Mouse (Mus musculus): ENCODE results near the gene Otud7b. TPM values are rescaled to one million over a fixed set of nuclear protein-coding genes. Genes with fewer than 3 reads are reported as not detected.

The Otud7b gene
- polyA plus RNA-seq, 1 experiment from 2014 or later: 11.6 TPM

DNA sequence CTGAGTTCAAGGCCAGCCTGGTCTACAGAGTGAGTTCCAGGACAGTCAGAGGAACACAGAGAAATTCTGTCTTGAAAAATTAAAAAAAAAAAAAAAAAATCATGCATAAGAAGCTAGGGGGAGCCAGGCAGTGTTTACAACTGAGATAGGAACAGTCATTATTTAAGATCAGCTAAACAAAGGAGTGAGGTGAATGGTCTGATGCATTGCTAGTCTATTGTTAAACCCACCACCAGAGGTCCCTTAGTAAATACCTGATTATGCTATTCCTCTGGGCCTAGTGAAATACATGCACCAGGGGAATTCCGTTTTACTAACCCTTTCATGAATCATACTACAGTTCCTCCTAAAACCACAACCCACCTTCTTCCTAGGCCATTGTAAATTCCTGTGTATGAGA, 34.8 kb upstream of the Otud7b start:
- Histone ChIP-seq H3K36me3 (no peaks in the 10 kb centered on the region), H3K4me1 (no peaks in the 10 kb centered on the region), H3K9me3 (no peaks in the 10 kb centered on the region), H3K4me3 (no peak overlapping the region), H3K27me3 (replicated peaks) (no peaks in the 10 kb centered on the region), H3K4me2 (replicated peaks) (no peak overlapping the region), H3K27ac (no peak overlapping the region), H3K9ac (no peak overlapping the region)
- WGBS: 49% methylated on average over 1 of the region's 1 CpGs
- ATAC-seq (ENCODE audit: low FRiP score, low read depth): no peak

DNA sequence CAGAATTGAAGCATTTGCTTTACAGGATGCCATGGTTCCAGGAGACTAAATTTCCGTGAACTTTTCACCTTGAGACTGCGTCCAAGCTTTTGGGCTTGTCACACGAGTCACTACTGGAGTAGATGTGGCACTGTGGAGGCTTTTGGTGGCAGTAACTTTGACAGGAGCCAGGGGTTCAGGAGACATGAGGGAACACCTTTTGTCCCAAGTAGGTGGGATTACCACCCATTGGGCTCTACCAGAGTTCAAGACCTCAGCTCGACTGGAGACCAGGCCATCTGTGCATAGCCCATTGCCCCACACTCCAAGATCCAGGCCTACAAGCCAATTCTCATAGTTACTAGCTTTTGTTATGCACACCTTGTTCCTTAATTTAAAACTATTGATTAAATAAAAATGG, 34.1 kb upstream of the Otud7b start:
- H3K9ac ChIP-seq: no peak overlapping the region
- H3K27me3 ChIP-seq (replicated peaks): no peaks in the 10 kb centered on the region
- H3K4me1 ChIP-seq: no peaks in the 10 kb centered on the region
- ATAC-seq (ENCODE audit: low FRiP score, low read depth): no peak
- no peak overlapping the region for H3K4me2 ChIP-seq (replicated peaks)
- H3K9me3 ChIP-seq: no peaks in the 10 kb centered on the region
- H3K27ac ChIP-seq: no peak overlapping the region
- H3K4me3 ChIP-seq: no peak overlapping the region
- WGBS: 84% methylated on average over 4 of the region's 4 CpGs
- no peaks in the 10 kb centered on the region for H3K36me3 ChIP-seq

DNA sequence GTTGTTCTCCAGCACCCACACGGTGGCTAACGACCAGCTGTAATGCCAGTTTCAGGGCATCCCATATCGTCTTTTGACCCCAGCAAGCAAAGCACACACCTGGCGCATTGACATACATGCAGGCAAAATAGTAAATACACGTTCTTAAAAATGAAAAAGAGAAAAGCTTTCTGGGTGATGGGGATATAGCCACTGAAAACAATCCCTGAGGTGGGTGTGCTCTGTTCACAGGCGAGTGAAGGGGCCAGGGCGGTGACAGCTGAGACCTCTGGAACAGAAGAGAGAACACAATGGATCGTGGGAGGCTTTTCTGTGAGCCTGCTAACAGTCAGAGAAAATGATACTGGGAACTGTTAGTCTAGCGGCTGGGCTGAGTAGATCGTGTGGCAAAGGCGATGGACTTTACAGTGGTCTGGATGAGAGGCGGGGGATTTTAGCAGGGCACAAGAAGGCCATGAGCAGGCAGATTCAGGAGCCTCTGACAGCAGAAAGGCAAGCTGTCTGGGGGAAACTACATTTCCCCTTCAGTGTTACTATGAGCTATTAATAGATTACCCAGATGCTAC, 31.3 kb upstream of the Otud7b start:
- no peak overlapping the region for H3K9ac ChIP-seq
- H3K36me3 ChIP-seq: no peaks in the 10 kb centered on the region
- no peak overlapping the region for H3K4me2 ChIP-seq (replicated peaks)
- H3K27ac ChIP-seq: no peak overlapping the region
- no peak overlapping the region for H3K4me3 ChIP-seq
- H3K27me3 ChIP-seq (replicated peaks): no peaks in the 10 kb centered on the region
- H3K4me1 ChIP-seq: no peaks in the 10 kb centered on the region
- WGBS: 74% methylated on average over 12 of the region's 12 CpGs
- H3K9me3 ChIP-seq: no peaks in the 10 kb centered on the region
- ATAC-seq (ENCODE audit: low FRiP score, low read depth): no peak

DNA sequence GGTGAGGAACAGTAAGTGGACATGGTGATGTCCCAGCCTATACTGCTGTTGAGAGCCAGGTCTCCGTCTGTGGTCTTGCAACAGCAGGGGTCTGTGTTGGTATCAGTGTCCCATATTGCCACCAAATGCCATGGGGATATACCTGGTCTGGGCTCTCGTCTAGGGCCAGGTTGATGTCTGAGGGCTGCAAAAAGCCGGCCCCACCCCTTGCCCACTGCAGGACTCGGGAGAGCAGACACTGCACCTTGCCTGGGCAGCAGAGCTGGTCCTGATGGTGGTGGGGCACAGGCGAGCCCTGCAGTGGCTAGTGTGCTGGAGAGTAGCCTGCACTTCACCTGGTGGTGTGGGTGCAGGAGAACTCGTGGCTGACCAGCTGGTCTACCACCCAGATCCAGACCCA, 26.3 kb upstream of the Otud7b start:
- no peak overlapping the region for H3K9ac ChIP-seq
- H3K27me3 ChIP-seq (replicated peaks): no peaks in the 10 kb centered on the region
- ATAC-seq (ENCODE audit: low FRiP score, low read depth): no peak
- H3K4me1 ChIP-seq: no peaks in the 10 kb centered on the region
- H3K27ac ChIP-seq: no peak overlapping the region
- no peak overlapping the region for H3K4me3 ChIP-seq
- 77% methylated on average over 6 of the region's 6 CpGs for WGBS
- no peak overlapping the region for H3K4me2 ChIP-seq (replicated peaks)
- no peaks in the 10 kb centered on the region for H3K9me3 ChIP-seq
- H3K36me3 ChIP-seq: no peaks in the 10 kb centered on the region

DNA sequence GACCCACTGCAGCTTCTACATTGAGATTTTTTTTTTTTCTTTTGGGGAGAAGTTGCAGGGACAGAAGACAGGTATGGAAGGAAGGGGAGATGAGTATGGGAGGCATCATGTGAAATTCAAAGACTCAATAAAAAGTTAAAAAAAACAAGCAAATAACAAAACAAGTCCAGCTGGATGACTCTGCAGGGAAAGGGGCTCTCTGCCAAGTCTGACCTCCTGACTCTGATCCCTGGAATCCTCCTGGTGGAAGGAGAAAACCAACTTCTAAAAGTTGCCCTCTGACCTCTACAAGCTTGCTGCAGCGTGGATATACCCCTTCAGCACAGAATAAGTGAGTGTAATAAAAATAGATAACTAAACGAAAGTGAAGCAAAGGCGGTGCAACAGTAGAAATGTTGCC, 25.6 kb upstream of the Otud7b start:
- whole genome bisulfite sequencing: 60% methylated on average over 3 of the region's 3 CpGs
- no peak overlapping the region for H3K4me2 ChIP-seq (replicated peaks)
- H3K9ac ChIP-seq: no peak overlapping the region
- no peaks in the 10 kb centered on the region for H3K9me3 ChIP-seq
- no peaks in the 10 kb centered on the region for H3K27me3 ChIP-seq (replicated peaks)
- no peak overlapping the region for H3K27ac ChIP-seq
- no peak overlapping the region for H3K4me3 ChIP-seq
- no peaks in the 10 kb centered on the region for H3K36me3 ChIP-seq
- ATAC-seq (ENCODE audit: low FRiP score, low read depth): no peak
- no peaks in the 10 kb centered on the region for H3K4me1 ChIP-seq

DNA sequence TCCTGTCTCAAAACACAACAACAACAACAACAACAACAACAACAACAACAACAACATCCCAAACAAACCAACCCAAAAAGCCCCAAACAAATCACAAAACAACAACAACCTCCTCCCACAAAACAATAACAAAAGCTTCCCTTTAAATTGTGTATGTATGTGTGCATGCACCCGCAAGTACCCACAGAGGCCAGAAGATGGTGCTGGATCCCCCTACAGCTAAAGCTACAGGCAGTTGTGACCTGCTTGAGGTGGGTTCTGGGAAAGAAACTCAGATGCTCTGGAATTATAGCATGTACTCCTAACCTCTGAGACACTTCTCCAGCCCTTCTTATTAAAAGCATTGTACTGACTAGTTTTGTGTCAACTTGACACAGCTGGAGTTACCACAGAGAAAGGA, 23.3 kb upstream of the Otud7b start:
- Histone ChIP-seq H3K4me3 (no peak overlapping the region), H3K27me3 (replicated peaks) (no peaks in the 10 kb centered on the region), H3K9ac (no peak overlapping the region), H3K27ac (no peak overlapping the region), H3K36me3 (no peaks in the 10 kb centered on the region), H3K4me2 (replicated peaks) (no peak overlapping the region), H3K4me1 (no peaks in the 10 kb centered on the region), H3K9me3 (no peaks in the 10 kb centered on the region)
- WGBS: 74% methylated on average over 1 of the region's 1 CpGs
- ATAC-seq (ENCODE audit: low FRiP score, low read depth): no peak

DNA sequence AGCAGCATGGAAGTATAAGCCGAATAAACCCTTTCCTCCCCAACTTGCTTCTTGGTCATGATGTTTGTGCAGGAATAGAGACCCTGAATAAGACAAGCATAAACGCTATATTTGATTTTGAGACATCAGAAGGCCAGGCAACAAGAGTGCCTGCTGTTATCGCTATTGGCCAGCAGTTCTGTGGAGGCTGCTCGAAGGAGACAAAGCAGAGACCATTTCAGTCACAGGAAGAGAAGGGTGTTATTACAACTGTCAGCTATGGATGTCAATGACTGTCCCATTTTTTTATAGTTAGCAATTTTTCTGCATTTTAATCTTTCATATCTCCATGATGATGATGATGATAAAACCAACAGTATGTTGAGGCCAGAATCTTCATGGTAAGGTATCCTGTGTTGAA, 22.7 kb upstream of the Otud7b start:
- Histone ChIP-seq H3K4me2 (replicated peaks) (no peak overlapping the region), H3K9me3 (no peaks in the 10 kb centered on the region), H3K27me3 (replicated peaks) (no peaks in the 10 kb centered on the region), H3K27ac (no peak overlapping the region), H3K9ac (no peak overlapping the region), H3K4me1 (no peaks in the 10 kb centered on the region), H3K36me3 (no peaks in the 10 kb centered on the region), H3K4me3 (no peak overlapping the region)
- WGBS: 94% methylated on average over 4 of the region's 4 CpGs
- no peak for ATAC-seq (ENCODE audit: low FRiP score, low read depth)

DNA sequence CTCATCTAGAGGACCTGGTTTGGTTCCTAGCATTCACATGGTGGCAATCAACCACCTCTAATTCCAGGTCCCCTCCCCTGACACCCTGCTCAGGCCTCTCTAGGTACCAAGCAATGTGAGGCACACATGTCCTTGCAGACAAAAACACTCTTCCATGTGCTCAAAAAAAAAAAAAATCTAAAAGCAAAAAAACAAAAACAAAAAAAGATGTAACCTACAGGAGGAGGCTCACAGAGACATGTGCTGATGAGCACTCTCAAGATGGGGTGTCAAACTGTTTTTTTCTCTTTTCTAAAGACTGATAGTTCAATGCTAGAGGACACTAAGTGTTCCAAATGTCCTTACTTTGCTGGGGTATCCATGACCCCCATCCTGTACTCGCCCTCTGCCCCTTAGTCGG, 22.2 kb upstream of the Otud7b start:
- H3K27ac ChIP-seq: no peak overlapping the region
- H3K9me3 ChIP-seq: no peaks in the 10 kb centered on the region
- no peak for ATAC-seq (ENCODE audit: low FRiP score, low read depth)
- H3K4me2 ChIP-seq (replicated peaks): no peak overlapping the region
- no peaks in the 10 kb centered on the region for H3K27me3 ChIP-seq (replicated peaks)
- no peaks in the 10 kb centered on the region for H3K36me3 ChIP-seq
- H3K9ac ChIP-seq: no peak overlapping the region
- H3K4me3 ChIP-seq: no peak overlapping the region
- 88% methylated on average over 2 of the region's 2 CpGs for WGBS
- no peaks in the 10 kb centered on the region for H3K4me1 ChIP-seq

DNA sequence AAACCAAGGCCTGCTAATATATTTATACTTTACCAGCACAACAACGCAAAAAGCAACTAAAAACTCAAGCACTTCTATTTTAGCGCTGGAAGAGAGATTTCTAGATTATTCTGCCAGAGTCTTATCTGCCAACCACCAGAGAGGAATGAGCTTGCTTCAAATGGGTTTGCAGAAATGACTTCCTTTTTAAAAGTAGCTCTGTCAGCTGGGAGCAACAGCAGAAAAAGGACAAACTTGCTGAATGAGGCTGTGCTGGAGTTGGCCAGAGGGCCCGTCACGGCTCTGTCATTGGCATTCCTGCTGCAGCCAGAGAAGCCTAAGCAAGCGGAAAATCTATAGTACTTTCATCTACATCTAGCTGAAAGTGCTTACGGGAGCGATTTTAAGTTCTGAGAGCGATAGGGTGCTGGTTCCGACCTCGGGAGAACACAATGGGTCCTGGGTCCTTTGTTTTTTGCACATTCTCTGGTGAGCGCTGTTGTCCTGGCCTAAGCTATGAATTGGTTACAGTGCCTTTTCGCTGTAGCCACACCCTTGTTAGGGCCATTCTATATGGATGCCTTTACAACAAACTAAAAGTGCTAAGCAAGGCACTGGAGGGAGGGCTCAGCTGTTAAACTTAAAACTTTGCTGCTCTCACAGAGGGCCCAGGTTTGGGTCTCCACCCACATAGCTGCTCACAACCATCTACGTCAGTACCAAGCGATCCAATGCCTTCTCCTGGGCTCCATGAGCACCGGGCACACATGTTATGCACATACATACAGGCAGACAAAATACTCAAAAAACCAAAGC, 21.4 kb upstream of the Otud7b start:
- Histone ChIP-seq H3K36me3 (no peaks in the 10 kb centered on the region), H3K9ac (no peak overlapping the region), H3K27me3 (replicated peaks) (no peaks in the 10 kb centered on the region), H3K9me3 (no peaks in the 10 kb centered on the region), H3K4me2 (replicated peaks) (no peak overlapping the region), H3K4me3 (no peak overlapping the region), H3K27ac (no peak overlapping the region), H3K4me1 (no peaks in the 10 kb centered on the region)
- no peak for ATAC-seq (ENCODE audit: low FRiP score, low read depth)
- 71% methylated on average over 15 of the region's 15 CpGs for WGBS

DNA sequence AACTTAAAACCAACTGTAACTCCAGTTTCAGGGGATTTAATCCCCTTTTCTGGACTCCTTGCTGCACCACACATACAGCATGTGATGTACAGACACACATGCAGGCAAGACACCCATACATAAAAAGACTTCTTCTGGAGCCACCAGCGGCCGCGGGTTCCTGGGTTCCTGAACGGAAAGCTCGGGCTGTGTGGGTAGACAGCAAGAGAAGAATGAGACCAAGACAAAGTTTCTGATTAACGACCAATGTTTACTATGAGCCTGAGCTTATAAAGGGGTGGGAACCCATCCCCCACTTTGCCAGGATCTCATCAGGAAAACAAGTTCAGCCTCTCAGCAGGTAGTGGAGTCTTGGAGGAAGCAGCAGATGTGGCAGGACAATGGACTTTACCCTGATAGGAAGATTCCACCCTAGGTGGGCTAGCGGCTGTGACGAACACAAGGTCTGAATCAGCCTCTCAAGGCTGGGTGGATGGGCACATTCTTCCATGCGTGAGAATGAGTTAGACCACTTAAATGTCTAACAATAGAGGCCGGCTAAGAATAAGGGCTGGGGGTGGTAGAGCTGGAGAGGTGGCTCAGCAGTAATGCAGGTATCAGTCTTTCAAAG, 20.1 kb upstream of the Otud7b start:
- H3K4me1 ChIP-seq: no peaks in the 10 kb centered on the region
- no peaks in the 10 kb centered on the region for H3K36me3 ChIP-seq
- H3K9me3 ChIP-seq: no peaks in the 10 kb centered on the region
- no peak for ATAC-seq (ENCODE audit: low FRiP score, low read depth)
- no peak overlapping the region for H3K9ac ChIP-seq
- no peak overlapping the region for H3K4me2 ChIP-seq (replicated peaks)
- H3K27ac ChIP-seq: no peak overlapping the region
- no peaks in the 10 kb centered on the region for H3K27me3 ChIP-seq (replicated peaks)
- 81% methylated on average over 10 of the region's 10 CpGs for WGBS
- H3K4me3 ChIP-seq: no peak overlapping the region

DNA sequence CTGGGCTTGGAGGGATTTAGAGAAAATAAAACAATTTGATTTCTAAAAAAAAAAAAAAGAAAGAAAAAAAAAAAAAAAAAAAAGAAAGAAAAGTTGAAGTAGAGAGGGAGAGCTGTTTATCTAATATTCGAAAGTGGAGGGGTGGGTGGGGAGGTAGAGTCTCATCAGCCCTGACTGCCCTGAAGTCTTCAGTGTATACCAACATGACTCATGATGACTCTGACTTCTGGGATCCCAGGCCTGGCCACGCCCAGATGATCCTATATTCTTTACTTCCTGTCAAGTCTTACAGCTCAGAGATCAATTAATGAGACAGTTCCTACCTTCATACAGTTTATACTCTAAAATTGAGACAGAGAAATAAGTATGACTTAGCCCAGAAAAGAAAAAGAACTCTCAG, 17.1 kb upstream of the Otud7b start:
- no peak for ATAC-seq (ENCODE audit: low FRiP score, low read depth)
- Histone ChIP-seq H3K27ac (no peak overlapping the region), H3K36me3 (no peaks in the 10 kb centered on the region), H3K4me2 (replicated peaks) (no peak overlapping the region), H3K9ac (no peak overlapping the region), H3K27me3 (replicated peaks) (no peaks in the 10 kb centered on the region), H3K4me3 (no peak overlapping the region), H3K9me3 (no peaks in the 10 kb centered on the region), H3K4me1 (no peaks in the 10 kb centered on the region)
- 72% methylated on average over 2 of the region's 2 CpGs for WGBS

DNA sequence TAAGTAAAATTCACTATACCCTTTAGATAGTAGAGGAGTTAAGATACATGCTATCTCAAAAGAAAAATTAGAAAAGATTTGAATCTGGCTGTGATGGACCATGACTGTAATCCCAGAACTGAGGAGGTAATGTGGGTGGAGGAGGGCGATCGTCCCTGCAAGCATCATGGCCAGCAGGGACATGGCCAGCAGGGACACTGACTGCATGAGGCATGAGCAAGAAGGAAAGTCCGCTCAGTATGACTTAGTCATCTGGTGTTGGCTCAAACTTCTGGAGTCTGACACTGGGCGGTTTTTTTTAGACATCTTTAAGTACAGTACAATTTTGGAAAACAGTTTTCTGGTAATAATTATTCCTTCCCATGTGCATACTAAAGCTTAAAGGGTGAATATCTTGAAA, 16.5 kb upstream of the Otud7b start:
- WGBS: 83% methylated on average over 4 of the region's 4 CpGs
- Histone ChIP-seq H3K9me3 (no peaks in the 10 kb centered on the region), H3K36me3 (no peaks in the 10 kb centered on the region), H3K27ac (no peak overlapping the region), H3K4me1 (no peaks in the 10 kb centered on the region), H3K4me3 (no peak overlapping the region), H3K4me2 (replicated peaks) (no peak overlapping the region), H3K27me3 (replicated peaks) (no peaks in the 10 kb centered on the region), H3K9ac (no peak overlapping the region)
- no peak for ATAC-seq (ENCODE audit: low FRiP score, low read depth)

All from neural tube, embryonic 12.5 days (tissue).